Mouse (Mus musculus): ENCODE measurements around the gene Ubl7. TPM values are rescaled to one million over a fixed set of nuclear protein-coding genes. Genes with fewer than 3 reads are reported as not detected.
A peak's percentile ranks its signal among the peaks of the same experiment; 100 is the strongest.

Gene Ubl7
- polyA plus RNA-seq, 1 experiment from 2014 or later = 110 TPM

GRCm38 (mm10) chr9:57967237-57967960 lies 56.6 kb downstream of the Ubl7 start:
- DNase-seq (ENCODE audit: low spot score) = no peak
- no peaks in the 10 kb centered on the region for H3K9me3 ChIP-seq
- H3K27me3 ChIP-seq (ENCODE audit: insufficient read depth, poor library complexity, severe bottlenecking) = peaks cover 8% of the 10 kb centered on the region; the same call in 1 of the 2 replicates
- H3K36me3 ChIP-seq = no peaks in the 10 kb centered on the region
- H3K4me3 ChIP-seq = no peak overlapping the region
- peaks cover 41% of the 10 kb centered on the region for H3K4me1 ChIP-seq
- 44% methylated on average over 14 of the region's 14 CpGs for WGBS
- peak overlapping the region; percentile 71 for H3K27ac ChIP-seq

- Histone ChIP-seq H3K9me3 (no peaks in the 10 kb centered on the region), H3K27ac (peak overlapping the region; percentile 71; the same call in 1 of the 2 replicates), H3K36me3 (no peaks in the 10 kb centered on the region), H3K4me1 (peaks cover 40% of the 10 kb centered on the region), H3K27me3 (ENCODE audit: insufficient read depth, poor library complexity, severe bottlenecking) (peaks cover 8% of the 10 kb centered on the region; the same call in 1 of the 2 replicates), H3K4me3 (no peak overlapping the region)
- whole genome bisulfite sequencing = 81% methylated on average over 9 of the region's 9 CpGs
- no peak for DNase-seq (ENCODE audit: low spot score)
Observed at GRCm38 (mm10) chr9:57968166-57968771, 57.5 kb downstream of the Ubl7 start.

GRCm38 (mm10) chr9:57968783-57969542 lies 58.2 kb downstream of the Ubl7 start:
- no peaks in the 10 kb centered on the region for H3K9me3 ChIP-seq
- WGBS = 86% methylated on average over 8 of the region's 8 CpGs
- no peak overlapping the region for H3K27ac ChIP-seq
- peaks cover 8% of the 10 kb centered on the region; the same call in 1 of the 2 replicates for H3K27me3 ChIP-seq (ENCODE audit: insufficient read depth, poor library complexity, severe bottlenecking)
- no peak overlapping the region for H3K4me3 ChIP-seq
- peaks cover 46% of the 10 kb centered on the region for H3K4me1 ChIP-seq
- no peak for DNase-seq (ENCODE audit: low spot score)
- H3K36me3 ChIP-seq = no peaks in the 10 kb centered on the region

- Histone ChIP-seq H3K27me3 (ENCODE audit: insufficient read depth, poor library complexity, severe bottlenecking) (peaks cover 2% of the 10 kb centered on the region; the same call in 1 of the 2 replicates), H3K27ac (no peak overlapping the region), H3K4me1 (peaks cover 49% of the 10 kb centered on the region), H3K9me3 (no peaks in the 10 kb centered on the region), H3K4me3 (no peak overlapping the region), H3K36me3 (no peaks in the 10 kb centered on the region)
- 72% methylated on average over 11 of the region's 11 CpGs for WGBS
- no peak for DNase-seq (ENCODE audit: low spot score)
Observed at GRCm38 (mm10) chr9:57969736-57970495, 59.1 kb downstream of the Ubl7 start.

- no peak for DNase-seq (ENCODE audit: low spot score)
- Histone ChIP-seq H3K27me3 (ENCODE audit: insufficient read depth, poor library complexity, severe bottlenecking) (no peaks in the 10 kb centered on the region), H3K9me3 (no peaks in the 10 kb centered on the region), H3K4me1 (peaks cover 47% of the 10 kb centered on the region), H3K36me3 (no peaks in the 10 kb centered on the region), H3K4me3 (no peak overlapping the region), H3K27ac (no peak overlapping the region)
- 89% methylated on average over 5 of the region's 5 CpGs for WGBS
Observed at GRCm38 (mm10) chr9:57971413-57971812, 60.6 kb downstream of the Ubl7 start.

- Histone ChIP-seq H3K4me3 (no peak overlapping the region), H3K27ac (peak overlapping the region; percentile 56), H3K4me1 (peaks cover 45% of the 10 kb centered on the region), H3K9me3 (no peaks in the 10 kb centered on the region), H3K27me3 (ENCODE audit: insufficient read depth, poor library complexity, severe bottlenecking) (no peaks in the 10 kb centered on the region), H3K36me3 (no peaks in the 10 kb centered on the region)
- DNase-seq (ENCODE audit: low spot score) = no peak
- 52% methylated on average over 9 of the region's 9 CpGs for WGBS
Observed at GRCm38 (mm10) chr9:57972141-57972591, 61.4 kb downstream of the Ubl7 start.

- WGBS = 54% methylated on average over 9 of the region's 9 CpGs
- no peak for DNase-seq (ENCODE audit: low spot score)
Observed at GRCm38 (mm10) chr9:57972776-57973439, 62.1 kb downstream of the Ubl7 start.

GRCm38 (mm10) chr9:57973440-57974066 lies 62.8 kb downstream of the Ubl7 start:
- no peak for DNase-seq (ENCODE audit: low spot score)
- Histone ChIP-seq H3K4me1 (peaks cover 39% of the 10 kb centered on the region), H3K9me3 (no peaks in the 10 kb centered on the region), H3K36me3 (no peaks in the 10 kb centered on the region), H3K27me3 (ENCODE audit: insufficient read depth, poor library complexity, severe bottlenecking) (no peaks in the 10 kb centered on the region), H3K4me3 (no peak overlapping the region), H3K27ac (no peak overlapping the region; the same call in 1 of the 2 replicates)
- WGBS = 86% methylated on average over 6 of the region's 6 CpGs

More at GRCm38 (mm10) chr9:57972776-57973439, 62.1 kb downstream of the Ubl7 start:
- H3K4me1 ChIP-seq = peaks cover 37% of the 10 kb centered on the region
- no peaks in the 10 kb centered on the region for H3K36me3 ChIP-seq
- no peak overlapping the region for H3K4me3 ChIP-seq
- peak overlapping the region; percentile 56; the same call in 1 of the 2 replicates for H3K27ac ChIP-seq
- no peaks in the 10 kb centered on the region for H3K27me3 ChIP-seq (ENCODE audit: insufficient read depth, poor library complexity, severe bottlenecking)
- no peaks in the 10 kb centered on the region for H3K9me3 ChIP-seq

- Histone ChIP-seq H3K36me3 (no peaks in the 10 kb centered on the region), H3K4me1 (peaks cover 43% of the 10 kb centered on the region), H3K27ac (peak overlapping the region; percentile 6; the same call in 1 of the 2 replicates), H3K4me3 (no peak overlapping the region), H3K27me3 (ENCODE audit: insufficient read depth, poor library complexity, severe bottlenecking) (no peaks in the 10 kb centered on the region), H3K9me3 (no peaks in the 10 kb centered on the region)
- no peak for DNase-seq (ENCODE audit: low spot score)
- 56% methylated on average over 5 of the region's 5 CpGs for WGBS
Observed at GRCm38 (mm10) chr9:57974221-57974620, 63.4 kb downstream of the Ubl7 start.

GRCm38 (mm10) chr9:57975200-57975821 lies 64.5 kb downstream of the Ubl7 start:
- WGBS = 66% methylated on average over 5 of the region's 5 CpGs

GRCm38 (mm10) chr9:57978025-57978424 lies 67.2 kb downstream of the Ubl7 start:
- peaks cover 16% of the 10 kb centered on the region; the same call in 1 of the 2 replicates for H3K27me3 ChIP-seq (ENCODE audit: insufficient read depth, poor library complexity, severe bottlenecking)
- peaks cover 33% of the 10 kb centered on the region for H3K4me1 ChIP-seq
- no peak for DNase-seq (ENCODE audit: low spot score)
- no peaks in the 10 kb centered on the region for H3K9me3 ChIP-seq
- no peak overlapping the region for H3K4me3 ChIP-seq
- H3K36me3 ChIP-seq = no peaks in the 10 kb centered on the region
- WGBS = 55% methylated on average over 6 of the region's 6 CpGs
- no peak overlapping the region for H3K27ac ChIP-seq

More at GRCm38 (mm10) chr9:57975200-57975821, 64.5 kb downstream of the Ubl7 start:
- H3K9me3 ChIP-seq = no peaks in the 10 kb centered on the region
- no peaks in the 10 kb centered on the region for H3K36me3 ChIP-seq
- DNase-seq (ENCODE audit: low spot score) = no peak
- H3K4me1 ChIP-seq = peaks cover 45% of the 10 kb centered on the region
- peaks cover 6% of the 10 kb centered on the region; the same call in 1 of the 2 replicates for H3K27me3 ChIP-seq (ENCODE audit: insufficient read depth, poor library complexity, severe bottlenecking)
- H3K27ac ChIP-seq = no peak overlapping the region
- no peak overlapping the region for H3K4me3 ChIP-seq

Measured in heart, embryonic 10.5 days (tissue).